Mouse (Mus musculus): ENCODE measurements around the gene Parp14. TPM values are rescaled to one million over a fixed set of nuclear protein-coding genes. Genes with fewer than 3 reads are reported as not detected.

The Parp14 gene
- total and polyA plus RNA-seq, 3 experiments, result 3.9 to 6.4 (median 6.0) TPM

GRCm38 (mm10) chr16:35847138-35847537, 24.2 kb downstream of the Parp14 start:
- dilution Hi-C loops (cut with MboI; ENCODE audit: extremely low pct_ligation_motif_present, extremely low pct_unique_long_range_greater_than_20kb, low sequenced_read_pairs), result no loop called here
- TF ChIP-seq TCF12 (IDR thresholded peaks at IDR 0.05; ENCODE audit: low read depth, low read length) (no peak), NELFE (IDR thresholded peaks at IDR 0.05; ENCODE audit: low read depth, low read length) (no peak), RAD21 (IDR thresholded peaks at IDR 0.05; ENCODE audit: low read depth, low read length) (no peak), MXI1 (IDR thresholded peaks at IDR 0.05; ENCODE audit: low read depth, low read length) (no peak), MAX (IDR thresholded peaks at IDR 0.05; ENCODE audit: low read length) (no peak), JUND (conservative IDR thresholded peaks at IDR 0.05; ENCODE audit: low read depth, low read length) (no peak), TBP (conservative IDR thresholded peaks at IDR 0.05; ENCODE audit: low read depth, low read length) (no peak), BHLHE40 (IDR thresholded peaks at IDR 0.05; ENCODE audit: low read depth, low read length) (no peak)
- no peak overlapping the region for H3K9ac ChIP-seq (ENCODE audit: insufficient read depth, low read depth)
- DNase-seq (ENCODE audit: extremely low read depth), result no peak
- H3K27me3 ChIP-seq (replicated peaks), result no peaks in the 10 kb centered on the region
- H3K4me3 ChIP-seq (replicated peaks in 1 of 3; ENCODE audit: low read depth in 2 of 3, low read length in 2 of 3, poor library complexity in 1 of 3), result no peak overlapping the region
- in situ Hi-C loops (cut with MboI; ENCODE audit: low pct_ligation_motif_present, low pct_unique_long_range_greater_than_20kb, low sequenced_read_pairs), result no loop called here
- no peaks in the 10 kb centered on the region for H3K79me2 ChIP-seq (replicated peaks; ENCODE audit: control insufficient read depth, extremely low read depth, insufficient read depth, poor library complexity, severe bottlenecking)
- H3K4me2 ChIP-seq (ENCODE audit: insufficient read depth, low read depth, poor library complexity, severe bottlenecking), result no peak overlapping the region
- no peaks in the 10 kb centered on the region for H3K9me3 ChIP-seq (replicated peaks; ENCODE audit: low read length)
- H3K27ac ChIP-seq (ENCODE audit: insufficient read depth, low read depth), result no peak overlapping the region
- peaks cover 9 to 24% of the 10 kb centered on the region in 2 experiments for H3K36me3 ChIP-seq (replicated peaks in 1 of 2; ENCODE audit: control insufficient read depth in 1 of 2, insufficient read depth in 1 of 2, low read length in 1 of 2)
- no peaks in the 10 kb centered on the region for H3K4me1 ChIP-seq (ENCODE audit: control insufficient read depth in 1 of 2, insufficient read depth in 2 of 2)

- Histone ChIP-seq H3K9ac (ENCODE audit: insufficient read depth, low read depth) (no peak overlapping the region), H3K4me2 (ENCODE audit: insufficient read depth, low read depth, poor library complexity, severe bottlenecking) (no peak overlapping the region), H3K36me3 (replicated peaks in 1 of 2; ENCODE audit: control insufficient read depth in 1 of 2, insufficient read depth in 1 of 2, low read length in 1 of 2) (peaks cover 22 to 55% of the 10 kb centered on the region in 2 experiments), H3K4me1 (ENCODE audit: control insufficient read depth in 1 of 2, insufficient read depth in 2 of 2) (no peaks in the 10 kb centered on the region), H3K27ac (ENCODE audit: insufficient read depth, low read depth) (no peak overlapping the region), H3K4me3 (replicated peaks in 1 of 3; ENCODE audit: low read depth in 2 of 3, low read length in 2 of 3, poor library complexity in 1 of 3) (no peak overlapping the region), H3K9me3 (replicated peaks; ENCODE audit: low read length) (peaks cover 4% of the 10 kb centered on the region), H3K27me3 (replicated peaks) (no peaks in the 10 kb centered on the region), H3K79me2 (replicated peaks; ENCODE audit: control insufficient read depth, extremely low read depth, insufficient read depth, poor library complexity, severe bottlenecking) (no peaks in the 10 kb centered on the region)
- in situ Hi-C loops (cut with MboI; ENCODE audit: low pct_ligation_motif_present, low pct_unique_long_range_greater_than_20kb, low sequenced_read_pairs), result no loop called here
- dilution Hi-C loops (cut with MboI; ENCODE audit: extremely low pct_ligation_motif_present, extremely low pct_unique_long_range_greater_than_20kb, low sequenced_read_pairs), result no loop called here
- DNase-seq (ENCODE audit: extremely low read depth), result peak; percentile 73
- TF ChIP-seq ZKSCAN1 (IDR thresholded peaks at IDR 0.05; ENCODE audit: borderline replicate concordance, low read depth, low read length), result no peak
- TF ChIP-seq JUND (conservative IDR thresholded peaks at IDR 0.05; ENCODE audit: low read depth, low read length), result peak; percentile 49; the same call in 1 of the 2 replicates
- TF ChIP-seq CHD1 (IDR thresholded peaks at IDR 0.05; ENCODE audit: low read depth, low read length), result no peak
- TF ChIP-seq SMC3 (IDR thresholded peaks at IDR 0.05; ENCODE audit: low read depth, low read length), result peak; percentile 86
- peak; percentile 70 for TF ChIP-seq RAD21 (IDR thresholded peaks at IDR 0.05; ENCODE audit: low read depth, low read length)
- peak; percentile 78 to 90 for TF ChIP-seq CTCF (conservative IDR thresholded peaks at IDR 0.05 in 1 of 2, IDR thresholded peaks at IDR 0.05 in 1 of 2; ENCODE audit: low read depth in 2 of 2, low read length in 2 of 2)
- TF ChIP-seq MYC (IDR thresholded peaks at IDR 0.05; ENCODE audit: low read depth, low read length), result 0 out of 2 replicates have a peak, but pooled peaks have one; percentile 40
Observed at GRCm38 (mm10) chr16:35839680-35840079, 31.7 kb downstream of the Parp14 start.

GRCm38 (mm10) chr16:35834653-35835052, 36.7 kb downstream of the Parp14 start:
- no peaks in the 10 kb centered on the region; a peak in 1 of 4 replicates for H3K4me1 ChIP-seq (ENCODE audit: control insufficient read depth in 1 of 2, insufficient read depth in 2 of 2)

More at GRCm38 (mm10) chr16:35834653-35835052, 36.7 kb downstream of the Parp14 start:
- H3K9ac ChIP-seq (ENCODE audit: insufficient read depth, low read depth), result no peak overlapping the region
- no peak overlapping the region for H3K27ac ChIP-seq (ENCODE audit: insufficient read depth, low read depth)
- no peak overlapping the region for H3K4me3 ChIP-seq (replicated peaks in 1 of 3; ENCODE audit: low read depth in 2 of 3, low read length in 2 of 3, poor library complexity in 1 of 3)
- H3K79me2 ChIP-seq (replicated peaks; ENCODE audit: control insufficient read depth, extremely low read depth, insufficient read depth, poor library complexity, severe bottlenecking), result no peaks in the 10 kb centered on the region
- in situ Hi-C loops (cut with MboI; ENCODE audit: low pct_ligation_motif_present, low pct_unique_long_range_greater_than_20kb, low sequenced_read_pairs) (no loop called here), dilution Hi-C loops (cut with MboI; ENCODE audit: extremely low pct_ligation_motif_present, extremely low pct_unique_long_range_greater_than_20kb, low sequenced_read_pairs) (no loop called here)
- H3K36me3 ChIP-seq (replicated peaks in 1 of 2; ENCODE audit: control insufficient read depth in 1 of 2, insufficient read depth in 1 of 2, low read length in 1 of 2), result peaks cover 22 to 41% of the 10 kb centered on the region in 2 experiments
- no peaks in the 10 kb centered on the region for H3K27me3 ChIP-seq (replicated peaks)
- no peak overlapping the region for H3K4me2 ChIP-seq (ENCODE audit: insufficient read depth, low read depth, poor library complexity, severe bottlenecking)
- TF ChIP-seq KAT2A (IDR thresholded peaks at IDR 0.05; ENCODE audit: insufficient replicate concordance, low read length), result no peak
- no peak for TF ChIP-seq ZMIZ1 (IDR thresholded peaks at IDR 0.05; ENCODE audit: low read depth, low read length)
- TF ChIP-seq USF1 (IDR thresholded peaks at IDR 0.05; ENCODE audit: low read depth, low read length), result no peak
- no peak for TF ChIP-seq CHD1 (IDR thresholded peaks at IDR 0.05; ENCODE audit: low read depth, low read length)
- no peak for TF ChIP-seq JUN (IDR thresholded peaks at IDR 0.05; ENCODE audit: insufficient read depth, low read depth, low read length)
- TF ChIP-seq EP300 (IDR thresholded peaks at IDR 0.05; ENCODE audit: low read length), result no peak
- no peak for TF ChIP-seq HCFC1 (IDR thresholded peaks at IDR 0.05; ENCODE audit: low read depth, low read length)
- no peak for TF ChIP-seq USF2 (conservative IDR thresholded peaks at IDR 0.05; ENCODE audit: low read depth, low read length)
- no peak for TF ChIP-seq ZNF384 (IDR thresholded peaks at IDR 0.05; ENCODE audit: low read depth, low read length)
- no peak for TF ChIP-seq POLR2A (IDR thresholded peaks at IDR 0.05; ENCODE audit: low read depth, low read length)
- no peak for TF ChIP-seq ZC3H11A (IDR thresholded peaks at IDR 0.05; ENCODE audit: low read depth, low read length)
- no peak for TF ChIP-seq MAX (IDR thresholded peaks at IDR 0.05; ENCODE audit: low read length)
- TF ChIP-seq NELFE (IDR thresholded peaks at IDR 0.05; ENCODE audit: low read depth, low read length), result no peak
- no peak for TF ChIP-seq SIN3A (IDR thresholded peaks at IDR 0.05; ENCODE audit: low read length)
- H3K9me3 ChIP-seq (replicated peaks; ENCODE audit: low read length), result peaks cover 4% of the 10 kb centered on the region
- no peak for DNase-seq (ENCODE audit: extremely low read depth)
